Mouse (Mus musculus) forebrain, embryonic 15.5 days (tissue): ENCODE results near the gene Cntfr. TPM values are rescaled to one million over a fixed set of nuclear protein-coding genes. Genes with fewer than 3 reads are reported as not detected.

Experiments used
- ATAC-seq: fragments of 200-750 bp; cut with Nextera tagmentation; replicated peaks from 2 replicates; pipeline ENCODE4 v1.8.0; 2017; ENCODE audit warnings: mild to moderate bottlenecking, moderate TSS enrichment, moderate library complexity
- H3K27ac ChIP-seq: fragments of 300-500 bp; sonication (generic); replicated peaks from 2 replicates; pipeline ENCODE4 v1.5.1; 2015; ENCODE audit warnings: mild to moderate bottlenecking, inconsistent platforms
- H3K27me3 ChIP-seq: fragments of 300-500 bp; sonication (generic); 2 replicates; pipeline ENCODE4 v1.6.1; 2015; ENCODE audit warnings: inconsistent platforms
- H3K36me3 ChIP-seq: fragments of 300-500 bp; sonication (generic); 2 replicates; pipeline ENCODE4 v1.6.1; 2015; ENCODE audit warnings: mild to moderate bottlenecking, inconsistent platforms
- H3K4me1 ChIP-seq: fragments of 300-500 bp; sonication (generic); 2 replicates; pipeline ENCODE4 v1.6.1; 2015; ENCODE audit warnings: inconsistent platforms
- H3K4me2 ChIP-seq: fragments of 300-500 bp; sonication (generic); replicated peaks from 2 replicates; pipeline ENCODE4 v1.6.1; 2015; ENCODE audit warnings: mild to moderate bottlenecking, inconsistent platforms
- H3K4me3 ChIP-seq: fragments of 300-500 bp; sonication (generic); 2 replicates; pipeline ENCODE4 v1.5.1; 2015; ENCODE audit warnings: mild to moderate bottlenecking, inconsistent platforms
- H3K9ac ChIP-seq: fragments of 300-500 bp; sonication (generic); replicated peaks from 2 replicates; pipeline ENCODE4 v1.6.1; 2015; ENCODE audit warnings: mild to moderate bottlenecking, inconsistent platforms
- H3K9me3 ChIP-seq: fragments of 300-500 bp; sonication (generic); 2 replicates; pipeline ENCODE4 v1.6.1; 2016; ENCODE audit warnings: inconsistent platforms
- WGBS: fragments of 180-500 bp; shearing (Covaris S2); methylation state at CpG from one replicate; pipeline ENCODE4 v1.1.7; 2015; ENCODE audit warnings: mixed read lengths; 5-methylcytosine and 5-hydroxymethylcytosine counted together
- polyA plus RNA-seq: library from polyadenylated mRNA; unstranded; fragments of >200 nt; fragmentation: Nextera tagmentation; extraction: Ambion mirVana; gene quantifications from 2 replicates; pipeline ENCODE4 v1.2.1, GENCODE M21; 2015

The Cntfr gene
- polyA plus RNA-seq, 1 experiment from 2014 or later: 16.6 TPM

DNA sequence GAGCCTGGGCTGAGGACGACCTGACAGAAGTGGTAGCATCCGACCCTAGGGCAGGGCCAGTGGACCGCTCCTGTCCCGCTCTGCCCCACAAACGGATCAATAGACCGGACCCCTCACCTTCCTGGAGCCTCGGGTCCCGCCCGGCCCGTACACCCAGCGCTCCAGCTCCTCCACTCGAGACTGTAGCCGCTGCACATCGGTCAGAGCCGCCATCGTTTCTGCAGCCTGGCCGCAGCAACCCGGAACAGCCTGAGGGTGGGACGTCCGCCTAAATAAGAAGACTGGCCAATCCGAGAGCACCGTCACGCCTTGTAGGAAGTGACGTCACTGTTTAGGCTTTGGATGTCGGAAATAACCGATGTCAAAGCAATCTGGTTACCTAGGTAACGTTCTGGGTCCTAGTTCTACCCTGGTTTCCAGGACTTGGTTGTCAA, 26.0 kb upstream of the Cntfr start, which contains the start of gene Dctn3:
TSS of gene Dctn3 (minus strand) at position 253 of the 434 bp plus-strand sequence.
- peak within 1 kb of the TSS; percentile 43 for H3K27ac ChIP-seq
- no peaks in the 10 kb centered on the region for H3K9me3 ChIP-seq
- ATAC-seq: peak; percentile 95
- H3K4me1 ChIP-seq: peaks cover 37% of the 10 kb centered on the region
- H3K4me3 ChIP-seq: peak within 1 kb of the TSS; percentile 84
- peaks cover 21% of the 10 kb centered on the region for H3K36me3 ChIP-seq
- H3K4me2 ChIP-seq: peak within 1 kb of the TSS; percentile 73
- WGBS: under 1% methylated on average over 27 of the region's 27 CpGs
- H3K9ac ChIP-seq: peak within 1 kb of the TSS; percentile 96
- H3K27me3 ChIP-seq: peaks cover 20% of the 10 kb centered on the region

DNA sequence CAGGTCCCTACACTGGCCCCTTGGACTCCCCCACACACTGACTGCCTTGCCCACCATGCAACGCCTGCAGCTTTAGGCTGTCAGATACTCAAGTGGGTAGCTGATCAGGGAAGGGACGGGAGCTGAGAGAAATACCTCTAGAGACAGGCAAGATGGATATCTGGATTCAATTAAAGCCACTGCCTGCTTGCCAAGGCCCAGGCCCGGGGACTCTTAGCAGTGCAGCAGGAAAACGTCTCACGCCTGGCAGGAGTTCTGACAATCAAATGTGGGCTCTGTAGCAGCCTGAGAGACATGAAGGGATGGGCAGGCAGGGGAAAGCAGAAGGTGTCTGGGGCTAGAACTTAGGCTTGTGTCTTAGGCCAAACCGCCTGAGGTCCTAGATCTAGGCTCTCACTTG, 19.9 kb upstream of the Cntfr start:
- Histone ChIP-seq H3K4me2 (no peak overlapping the region), H3K27me3 (no peaks in the 10 kb centered on the region), H3K27ac (no peak overlapping the region), H3K36me3 (peaks cover 37% of the 10 kb centered on the region), H3K9ac (no peak overlapping the region), H3K4me1 (peaks cover 32% of the 10 kb centered on the region), H3K9me3 (no peaks in the 10 kb centered on the region), H3K4me3 (no peak overlapping the region)
- 72% methylated on average over 6 of the region's 6 CpGs for WGBS
- ATAC-seq: no peak

DNA sequence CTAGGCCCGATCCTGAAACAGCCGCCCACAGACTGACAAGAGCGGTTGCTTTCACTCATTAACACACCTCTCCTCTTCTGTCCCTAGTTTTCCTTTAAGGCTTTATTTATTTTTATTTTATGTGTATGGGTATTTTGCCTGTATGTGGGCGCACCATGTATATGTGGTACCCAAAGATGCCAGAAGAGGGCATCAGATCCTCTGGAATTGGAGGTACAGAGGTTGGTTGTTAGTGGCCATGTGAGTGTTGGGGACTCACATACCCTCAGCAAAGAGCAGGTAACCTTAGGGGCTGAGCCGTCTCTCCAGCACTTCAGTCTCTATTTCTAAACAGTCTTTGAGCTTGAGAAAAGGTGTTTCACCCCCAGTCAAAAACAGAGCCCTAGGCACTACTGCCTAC, 18.7 kb upstream of the Cntfr start:
- Histone ChIP-seq H3K4me2 (no peak overlapping the region), H3K27ac (no peak overlapping the region), H3K36me3 (peaks cover 41% of the 10 kb centered on the region), H3K4me3 (no peak overlapping the region), H3K9me3 (no peaks in the 10 kb centered on the region), H3K9ac (no peak overlapping the region), H3K27me3 (no peaks in the 10 kb centered on the region), H3K4me1 (peaks cover 38% of the 10 kb centered on the region)
- WGBS: 73% methylated on average over 5 of the region's 5 CpGs
- no peak for ATAC-seq

DNA sequence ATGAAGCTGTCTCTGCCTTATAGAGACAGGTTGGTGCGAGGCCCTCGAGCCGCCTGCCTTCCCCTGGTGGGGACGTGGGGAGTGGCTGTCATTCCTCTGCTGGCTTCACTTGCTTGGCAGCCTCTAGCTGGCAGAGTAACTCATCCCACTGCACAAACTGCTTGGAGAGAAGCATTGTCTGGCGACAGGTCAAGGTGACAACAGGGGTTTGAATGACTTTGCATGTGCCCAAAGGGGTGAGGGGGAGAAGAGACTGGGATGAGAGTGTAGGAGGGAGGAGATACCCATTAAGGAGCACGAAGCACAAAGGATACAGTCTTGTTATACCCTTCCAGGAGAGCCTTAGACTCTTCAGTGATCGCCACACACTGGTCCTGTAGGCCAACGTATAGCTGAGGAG, 18.2 kb upstream of the Cntfr start:
- Histone ChIP-seq H3K4me3 (no peak overlapping the region), H3K4me2 (no peak overlapping the region), H3K9me3 (no peaks in the 10 kb centered on the region), H3K27me3 (no peaks in the 10 kb centered on the region), H3K9ac (no peak overlapping the region), H3K36me3 (peaks cover 39% of the 10 kb centered on the region), H3K27ac (no peak overlapping the region), H3K4me1 (peaks cover 38% of the 10 kb centered on the region)
- 79% methylated on average over 8 of the region's 8 CpGs for WGBS
- ATAC-seq: no peak

DNA sequence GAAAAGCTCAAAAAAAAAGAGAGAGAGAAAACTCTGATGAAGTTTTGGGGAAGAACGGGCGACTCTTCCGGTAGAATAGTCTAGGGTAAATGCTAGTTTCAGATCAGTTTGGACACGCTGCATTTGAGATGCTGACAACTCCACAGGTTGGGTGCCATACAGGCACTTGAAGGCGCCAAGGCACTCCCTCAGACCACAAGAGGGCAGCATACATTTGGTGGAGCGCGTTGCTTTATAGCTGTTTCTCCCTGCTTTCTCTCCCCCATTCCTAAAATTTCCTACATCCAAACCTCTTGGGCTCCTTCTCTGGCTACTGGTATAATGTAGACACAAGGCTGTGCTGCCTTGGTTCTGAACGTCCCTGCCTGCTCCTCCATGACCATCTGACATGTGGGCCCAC, 17.4 kb upstream of the Cntfr start:
- H3K27me3 ChIP-seq: no peaks in the 10 kb centered on the region
- 10% methylated on average over 8 of the region's 8 CpGs for WGBS
- no peak overlapping the region for H3K27ac ChIP-seq
- peak overlapping the region; percentile 71 for H3K4me2 ChIP-seq
- H3K36me3 ChIP-seq: peaks cover 32% of the 10 kb centered on the region
- H3K4me1 ChIP-seq: peaks cover 38% of the 10 kb centered on the region
- H3K9ac ChIP-seq: no peak overlapping the region
- ATAC-seq: peak; percentile 36; the same call in 1 of the 2 replicates
- H3K4me3 ChIP-seq: peak overlapping the region; percentile 88; the same call in 1 of the 2 replicates
- H3K9me3 ChIP-seq: no peaks in the 10 kb centered on the region

DNA sequence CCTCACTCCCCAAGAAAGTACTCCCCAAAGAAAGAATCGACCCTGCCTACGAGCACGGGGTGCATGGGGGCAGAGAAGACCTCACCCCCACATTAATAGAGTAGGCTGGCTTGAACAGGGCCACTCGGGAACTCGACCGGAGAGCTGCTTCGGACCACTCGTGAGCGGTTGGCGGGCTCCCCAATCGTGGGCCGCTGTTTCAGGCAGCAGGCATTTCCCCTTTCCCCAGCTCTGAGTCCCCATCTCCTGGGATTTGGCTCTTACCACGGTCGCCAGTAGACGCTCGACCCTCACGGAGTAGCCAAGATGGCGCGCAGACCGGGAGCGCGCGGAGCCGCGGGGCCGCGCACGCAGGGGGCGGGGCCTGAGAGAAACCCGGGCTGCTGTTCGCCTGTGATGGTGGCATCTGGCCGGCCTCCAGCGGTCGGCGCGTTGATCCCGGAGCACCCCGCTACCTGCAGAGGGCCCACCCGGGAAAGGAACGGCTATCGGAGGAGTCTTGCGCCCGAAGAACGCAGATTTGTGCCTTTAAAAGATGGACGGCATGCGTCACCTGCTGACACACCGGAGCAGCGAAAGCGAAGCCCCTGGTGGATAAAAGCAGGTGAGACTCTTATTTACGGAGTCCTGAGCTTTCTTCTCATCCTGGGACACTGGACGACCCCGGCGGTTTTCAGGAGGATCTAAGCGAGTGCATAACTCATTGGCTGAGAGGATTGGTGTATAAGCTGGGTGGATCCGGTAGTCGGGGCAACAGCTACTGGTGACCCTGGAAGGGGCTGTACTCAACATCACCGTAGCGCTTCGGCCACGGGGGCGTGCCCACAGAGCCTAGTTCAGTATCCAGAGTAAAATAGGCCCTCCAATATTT, 16.5 kb upstream of the Cntfr start, which contains the start of gene Rpp25l:
TSS of gene Rpp25l (minus strand) at position 338 of the 871 bp plus-strand sequence.
- H3K4me3 ChIP-seq: peak within 1 kb of the TSS; percentile 88
- WGBS: under 1% methylated on average over 61 of the region's 61 CpGs
- H3K27me3 ChIP-seq: no peaks in the 10 kb centered on the region
- H3K36me3 ChIP-seq: peaks cover 25% of the 10 kb centered on the region
- peak within 1 kb of the TSS; percentile 80 for H3K27ac ChIP-seq
- peaks cover 38% of the 10 kb centered on the region for H3K4me1 ChIP-seq
- ATAC-seq: peak; percentile 53
- no peaks in the 10 kb centered on the region for H3K9me3 ChIP-seq
- H3K9ac ChIP-seq: peak within 1 kb of the TSS; percentile 93
- H3K4me2 ChIP-seq: peak within 1 kb of the TSS; percentile 71

DNA sequence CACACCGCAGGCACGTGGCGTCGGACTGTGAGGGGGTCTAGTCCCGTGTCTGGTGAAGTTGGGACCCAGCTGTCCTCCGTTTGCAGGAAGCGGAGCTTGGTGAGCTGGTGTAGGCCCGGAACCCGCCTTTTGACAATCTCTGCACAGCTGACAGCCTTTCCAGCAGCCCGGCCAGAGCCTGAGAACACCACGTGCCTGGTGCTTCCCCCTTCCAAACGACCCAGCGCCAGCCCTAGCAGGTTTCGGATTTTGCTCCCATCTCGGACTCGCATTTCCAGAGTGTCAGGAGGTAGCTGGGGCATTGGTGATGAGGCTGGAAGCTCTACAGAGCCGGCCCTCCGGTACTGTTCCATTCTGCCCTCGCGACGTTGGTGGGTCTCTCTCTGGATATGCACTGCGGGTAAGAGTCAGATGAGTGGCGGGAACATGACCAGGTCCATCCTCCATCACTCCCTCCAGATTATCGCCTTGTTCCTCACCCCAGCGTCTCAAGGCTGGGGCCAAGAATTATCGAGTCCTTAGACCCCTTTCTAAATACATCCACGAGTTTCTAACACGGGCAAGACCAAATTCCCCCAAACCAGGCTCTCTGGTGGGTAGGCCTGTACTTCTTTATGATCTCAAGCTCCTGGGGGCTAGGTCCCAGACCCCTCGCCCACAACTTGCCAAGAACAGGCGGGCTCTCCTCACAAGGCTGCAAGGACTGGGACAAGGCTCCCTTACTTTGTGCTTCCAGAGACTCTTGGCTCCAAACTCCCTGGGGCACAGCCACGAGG, 15.7 kb upstream of the Cntfr start:
- WGBS: 39% methylated on average over 31 of the region's 31 CpGs
- H3K27ac ChIP-seq: peak overlapping the region; percentile 80
- H3K27me3 ChIP-seq: no peaks in the 10 kb centered on the region
- peak overlapping the region; percentile 93 for H3K9ac ChIP-seq
- ATAC-seq: peak; percentile 14
- peaks cover 45% of the 10 kb centered on the region for H3K4me1 ChIP-seq
- H3K9me3 ChIP-seq: no peaks in the 10 kb centered on the region
- H3K36me3 ChIP-seq: peaks cover 16% of the 10 kb centered on the region
- H3K4me3 ChIP-seq: peak overlapping the region; percentile 88
- peak overlapping the region; percentile 71 for H3K4me2 ChIP-seq

DNA sequence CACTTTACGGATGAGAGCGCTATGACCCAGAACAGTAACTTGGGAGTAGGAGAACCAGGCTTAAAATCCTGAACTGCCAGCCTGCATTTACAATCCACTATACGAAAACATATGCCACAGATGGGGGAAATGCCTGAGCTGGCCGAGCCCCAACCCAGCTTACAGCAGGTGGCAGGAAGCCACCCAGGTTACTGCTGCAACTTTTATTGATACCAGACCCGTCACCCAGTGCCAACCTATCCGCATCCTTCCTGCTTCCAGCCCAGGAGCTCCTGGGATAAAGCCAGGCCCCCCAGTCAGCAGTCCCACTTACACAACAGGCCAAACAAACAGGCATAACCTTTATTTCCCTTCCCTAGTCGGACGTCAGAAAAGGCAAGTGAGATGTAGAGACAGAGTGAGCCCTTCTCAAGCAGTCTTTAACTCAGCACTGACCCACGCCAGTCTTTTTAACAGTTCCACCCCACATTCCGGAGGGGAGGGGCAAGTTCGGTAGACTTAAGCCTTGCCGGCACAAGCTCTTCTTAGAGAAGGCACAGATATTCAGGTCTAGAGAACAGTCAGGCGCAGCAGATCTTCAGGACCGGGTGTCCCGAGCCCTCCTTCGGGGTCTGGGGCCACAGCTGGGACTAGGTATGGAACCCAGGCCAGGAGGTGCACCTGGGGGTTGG, 15.0 kb upstream of the Cntfr start:
- Histone ChIP-seq H3K9ac (peak overlapping the region; percentile 93; the same call in 1 of the 2 replicates), H3K27me3 (no peaks in the 10 kb centered on the region), H3K4me3 (peak overlapping the region; percentile 88), H3K27ac (0 out of 2 replicates have a peak overlapping the region, but pooled peaks have one; percentile 3), H3K4me2 (peak overlapping the region; percentile 71), H3K9me3 (no peaks in the 10 kb centered on the region), H3K36me3 (peaks cover 9% of the 10 kb centered on the region; the same call in 1 of the 2 replicates), H3K4me1 (peaks cover 53% of the 10 kb centered on the region)
- WGBS: 59% methylated on average over 16 of the region's 16 CpGs
- ATAC-seq: no peak

DNA sequence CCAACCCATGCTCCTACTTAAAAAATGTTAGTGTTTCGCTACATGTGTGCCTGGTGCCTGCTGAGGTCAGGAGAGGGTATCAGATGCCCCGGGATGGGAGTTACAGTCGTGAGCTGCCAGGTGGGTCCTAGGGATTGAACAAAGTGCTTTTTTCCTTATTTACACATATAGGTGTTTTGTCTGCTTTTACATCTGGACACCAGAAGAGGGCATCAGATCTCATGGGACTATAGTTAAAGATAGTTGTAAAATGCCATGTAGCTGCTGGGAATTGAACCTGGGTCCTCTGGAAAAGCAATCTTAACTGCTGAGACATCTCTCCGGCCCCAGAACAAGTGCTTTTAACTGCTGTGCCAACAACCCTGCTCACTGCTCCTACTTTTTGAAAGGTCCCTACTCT, 13.3 kb upstream of the Cntfr start:
- Histone ChIP-seq H3K4me2 (no peak overlapping the region), H3K27me3 (no peaks in the 10 kb centered on the region), H3K4me1 (peaks cover 63% of the 10 kb centered on the region), H3K36me3 (peaks cover 4% of the 10 kb centered on the region; the same call in 1 of the 2 replicates), H3K9ac (no peak overlapping the region), H3K27ac (no peak overlapping the region), H3K9me3 (no peaks in the 10 kb centered on the region), H3K4me3 (no peak overlapping the region)
- WGBS: 72% methylated on average over 4 of the region's 4 CpGs
- ATAC-seq: no peak

DNA sequence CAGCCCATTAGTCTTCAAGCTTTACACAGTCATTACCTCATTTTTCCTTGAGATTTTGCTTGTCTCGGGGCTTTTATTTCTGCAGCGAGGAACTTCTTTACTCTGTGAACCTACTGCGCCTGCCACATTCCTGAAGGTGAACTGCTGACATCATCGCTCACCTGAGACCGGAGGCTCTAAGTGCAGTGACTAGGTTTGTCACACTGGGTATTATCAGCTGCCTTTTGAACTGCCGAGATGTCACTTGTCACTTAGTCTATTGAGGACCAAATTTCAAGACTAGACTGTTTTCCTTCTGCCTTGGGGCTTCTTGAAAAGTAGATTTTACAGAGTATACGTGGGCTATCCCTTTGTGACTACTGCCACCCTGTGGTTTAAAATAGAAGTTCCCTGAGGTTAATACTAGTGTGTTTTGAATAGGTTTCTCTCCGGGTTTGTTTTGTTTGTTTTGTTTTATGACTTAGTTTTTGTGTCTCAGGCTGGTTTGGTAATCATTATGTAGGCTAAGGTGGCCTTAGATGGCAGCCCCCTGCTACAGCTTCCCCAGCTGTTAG, 11.4 kb upstream of the Cntfr start:
- H3K4me2 ChIP-seq: no peak overlapping the region
- peaks cover 48% of the 10 kb centered on the region for H3K4me1 ChIP-seq
- WGBS: 37% methylated on average over 8 of the region's 8 CpGs

DNA sequence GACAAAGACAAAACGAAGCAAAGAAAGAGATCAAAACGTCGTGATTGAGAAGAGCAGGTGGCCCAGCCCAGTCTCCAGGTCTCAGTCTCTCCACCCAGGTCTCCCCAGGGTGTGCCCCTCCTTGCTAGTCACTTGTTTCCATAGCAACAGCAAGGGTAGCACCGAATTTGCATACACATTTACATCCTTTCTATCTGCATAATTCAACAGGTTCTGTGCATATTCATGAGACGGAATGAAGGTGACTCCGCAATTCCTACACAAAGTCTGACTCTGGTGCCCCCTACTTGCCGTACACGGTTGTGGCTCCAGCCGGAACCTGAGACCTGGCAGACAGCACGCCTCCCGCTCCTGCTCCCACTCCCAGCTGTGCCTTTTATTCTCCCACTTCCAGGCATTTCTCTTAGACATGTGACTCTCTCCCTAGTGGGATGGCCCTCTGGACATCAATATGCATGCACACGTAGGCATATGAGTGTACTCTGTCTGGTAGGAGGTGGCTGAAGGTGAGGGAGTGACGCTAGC, 10.2 kb upstream of the Cntfr start:
- peaks cover 38% of the 10 kb centered on the region for H3K4me1 ChIP-seq
- peak overlapping the region; percentile 51 for H3K27ac ChIP-seq
- H3K9me3 ChIP-seq: no peaks in the 10 kb centered on the region
- no peaks in the 10 kb centered on the region for H3K27me3 ChIP-seq
- H3K36me3 ChIP-seq: peaks cover 4% of the 10 kb centered on the region; the same call in 1 of the 2 replicates
- WGBS: 1% methylated on average over 13 of the region's 13 CpGs
- H3K4me3 ChIP-seq: no peak overlapping the region
- peak; percentile 76 for ATAC-seq
- peak overlapping the region; percentile 28 for H3K4me2 ChIP-seq
- H3K9ac ChIP-seq: no peak overlapping the region; the same call in 1 of the 2 replicates

More for the DNA sequence above, 11.4 kb upstream of the Cntfr start:
- Histone ChIP-seq H3K9ac (no peak overlapping the region), H3K9me3 (no peaks in the 10 kb centered on the region), H3K36me3 (peaks cover 4% of the 10 kb centered on the region; the same call in 1 of the 2 replicates), H3K4me3 (no peak overlapping the region), H3K27ac (0 out of 2 replicates have a peak overlapping the region, but pooled peaks have one; percentile 4), H3K27me3 (no peaks in the 10 kb centered on the region)
- ATAC-seq: peak; percentile 18; the same call in 1 of the 2 replicates
